Mouse (Mus musculus) embryonic facial prominence, embryonic 10.5 days (tissue): ENCODE measurements around the gene Cc2d2b. TPM values are rescaled to one million over a fixed set of nuclear protein-coding genes. Genes with fewer than 3 reads are reported as not detected.

Experiments
- DNase-seq: peaks from one replicate; pipeline ENCODE4 v3.0.0-alpha.2; 2017; ENCODE audit warnings: low spot score
- H3K27ac ChIP-seq: fragments of 300-500 bp; sonication (generic); replicated peaks from 2 replicates; pipeline ENCODE4 v1.5.1; 2016; ENCODE audit warnings: mild to moderate bottlenecking
- H3K27me3 ChIP-seq: fragments of 300-500 bp; sonication (generic); replicated peaks from 2 replicates; pipeline ENCODE4 v1.6.1; 2016; ENCODE audit warnings: low read depth, mild to moderate bottlenecking; ENCODE audit not compliant: poor library complexity, severe bottlenecking
- H3K36me3 ChIP-seq: fragments of 300-500 bp; sonication (generic); replicated peaks from 2 replicates; pipeline ENCODE4 v1.6.1; 2016; ENCODE audit warnings: mild to moderate bottlenecking, moderate library complexity
- H3K4me1 ChIP-seq: fragments of 300-500 bp; sonication (generic); 2 replicates; pipeline ENCODE4 v1.6.1; 2016
- H3K4me3 ChIP-seq: fragments of 300-500 bp; sonication (generic); 2 replicates; pipeline ENCODE4 v1.5.1; 2016; ENCODE audit warnings: mild to moderate bottlenecking, moderate library complexity
- H3K9me3 ChIP-seq: fragments of 300-500 bp; sonication (generic); 2 replicates; pipeline ENCODE4 v1.6.1; 2016; ENCODE audit warnings: mild to moderate bottlenecking
- WGBS: fragments of 180-500 bp; shearing (Covaris S2); methylation state at CpG from one replicate; pipeline ENCODE4 v1.1.7; 2016; 5-methylcytosine and 5-hydroxymethylcytosine counted together
- polyA plus RNA-seq: library from polyadenylated mRNA; unstranded; fragments of >200 nt; fragmentation: Nextera tagmentation; extraction: Ambion mirVana; gene quantifications from 2 replicates; pipeline ENCODE4 v1.2.1, GENCODE M21; 2016

The Cc2d2b gene
- polyA plus RNA-seq, 1 experiment from 2014 or later, result 0.22 TPM

DNA sequence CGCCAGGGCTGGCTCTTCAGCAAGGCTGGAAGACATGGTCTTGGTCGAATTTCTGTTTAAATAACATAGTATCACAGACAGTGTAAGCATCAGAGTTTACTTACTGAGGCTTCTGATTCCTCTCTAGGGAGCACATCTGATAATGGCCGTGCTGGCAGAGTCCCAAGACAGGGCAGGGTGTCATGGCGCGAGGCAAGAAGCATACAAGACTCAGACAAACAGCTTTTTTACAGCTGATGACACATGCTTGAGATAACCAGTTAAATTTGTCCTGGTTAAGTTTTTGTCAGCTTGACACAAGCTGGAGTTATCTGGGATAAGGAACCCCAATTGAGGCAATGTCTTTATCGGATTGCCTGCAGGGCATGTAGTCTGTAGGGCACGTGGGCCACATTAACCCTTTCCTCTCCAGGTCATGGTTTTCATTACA is 20.8 kb downstream of the Cc2d2b start:
- Histone ChIP-seq H3K36me3 (no peaks in the 10 kb centered on the region), H3K9me3 (no peaks in the 10 kb centered on the region), H3K4me3 (no peak overlapping the region), H3K4me1 (no peaks in the 10 kb centered on the region), H3K27ac (no peak overlapping the region), H3K27me3 (no peaks in the 10 kb centered on the region)
- DNase-seq, result no peak
- WGBS, result 47% methylated on average over 7 of the region's 7 CpGs

DNA sequence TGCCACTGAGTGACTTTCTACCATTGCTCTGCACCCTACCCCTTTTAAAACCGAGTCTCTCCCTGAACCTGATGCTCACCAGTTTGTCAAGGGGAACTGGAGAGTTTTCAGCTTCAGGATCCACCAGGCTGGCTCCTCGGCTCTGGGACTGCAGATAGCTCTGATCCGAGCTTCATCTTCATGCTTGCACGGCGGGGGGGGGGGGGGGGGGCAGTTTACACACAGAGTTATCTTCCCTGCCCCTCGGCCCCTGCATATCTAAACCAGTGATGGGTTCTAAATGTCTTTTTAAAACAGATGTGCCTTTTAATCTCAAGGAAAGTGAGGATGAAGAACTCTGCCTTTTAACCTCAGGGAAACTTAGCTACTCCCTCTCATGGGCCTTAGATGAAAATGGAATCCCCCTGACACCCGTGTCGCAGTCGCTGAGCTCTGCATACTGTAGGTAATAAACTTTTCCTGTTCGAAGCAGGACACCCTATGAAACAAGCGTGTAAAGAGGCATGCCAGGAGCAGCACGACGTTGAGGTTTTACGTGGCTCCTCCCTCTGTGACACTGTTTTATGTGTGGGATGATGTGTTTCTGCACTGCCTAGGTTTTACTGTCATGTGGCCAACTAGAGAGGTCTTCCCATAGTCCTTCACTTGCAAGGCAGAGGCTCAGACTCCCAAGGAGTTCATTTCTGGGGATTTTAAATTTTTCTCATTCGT is 39.6 kb downstream of the Cc2d2b start:
- 73% methylated on average over 15 of the region's 15 CpGs for WGBS
- Histone ChIP-seq H3K4me1 (no peaks in the 10 kb centered on the region), H3K4me3 (no peak overlapping the region), H3K9me3 (no peaks in the 10 kb centered on the region), H3K36me3 (no peaks in the 10 kb centered on the region), H3K27ac (no peak overlapping the region), H3K27me3 (no peaks in the 10 kb centered on the region)
- DNase-seq, result no peak

DNA sequence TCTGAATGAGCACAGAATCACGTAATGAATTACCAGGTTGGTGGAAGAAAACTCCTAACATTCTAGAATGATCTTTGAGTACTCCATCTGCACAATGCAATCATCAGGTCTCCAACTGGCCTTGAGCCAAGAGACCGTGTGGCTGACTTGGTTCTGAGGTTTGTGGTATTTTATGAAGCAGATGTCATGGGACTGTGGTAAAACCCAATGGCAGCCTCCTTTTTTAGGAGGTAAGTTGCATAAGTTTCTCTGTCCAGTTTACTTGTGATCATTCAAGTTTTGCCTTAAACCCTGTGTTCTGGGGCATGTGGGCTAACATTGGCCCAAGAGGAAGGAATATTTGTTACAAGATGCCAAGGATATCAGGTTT is 40.1 kb downstream of the Cc2d2b start:
- 90% methylated on average over 2 of the region's 2 CpGs for WGBS
- no peaks in the 10 kb centered on the region for H3K4me1 ChIP-seq
- H3K4me3 ChIP-seq, result no peak overlapping the region
- H3K27ac ChIP-seq, result no peak overlapping the region
- no peaks in the 10 kb centered on the region for H3K27me3 ChIP-seq
- DNase-seq, result no peak
- no peaks in the 10 kb centered on the region for H3K9me3 ChIP-seq
- no peaks in the 10 kb centered on the region for H3K36me3 ChIP-seq

- Histone ChIP-seq H3K4me3 (no peak overlapping the region), H3K9me3 (no peaks in the 10 kb centered on the region), H3K36me3 (no peaks in the 10 kb centered on the region), H3K4me1 (peaks cover 6% of the 10 kb centered on the region), H3K27ac (no peak overlapping the region), H3K27me3 (no peaks in the 10 kb centered on the region)
- DNase-seq, result peak; percentile 15
- 26% methylated on average over 7 of the region's 7 CpGs for WGBS
These were observed 56.7 kb downstream of the Cc2d2b start for GRCm38 (mm10) chr19:40805176-40805737.

DNA sequence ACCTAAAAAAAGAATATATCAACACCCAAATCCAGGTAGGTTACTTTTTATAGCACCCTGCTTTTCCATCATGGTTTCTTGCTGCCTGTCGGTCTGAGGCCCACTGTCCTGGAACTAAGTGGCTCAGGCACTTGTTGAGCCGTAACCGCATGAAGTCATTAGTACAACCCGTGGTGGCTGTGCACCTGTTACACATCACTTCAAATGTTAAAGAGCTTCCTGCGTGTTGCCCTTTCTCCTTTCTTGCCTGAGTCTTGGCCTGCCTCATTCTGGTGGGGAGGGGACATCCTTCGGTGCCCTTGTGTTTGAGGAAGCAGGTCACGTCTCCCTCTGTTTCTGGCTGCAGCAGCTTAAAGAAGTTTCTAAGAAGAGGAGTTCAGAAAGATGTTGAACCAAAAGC is 61.3 kb downstream of the Cc2d2b start:
- Histone ChIP-seq H3K36me3 (no peaks in the 10 kb centered on the region), H3K4me3 (no peak overlapping the region), H3K27me3 (no peaks in the 10 kb centered on the region), H3K9me3 (no peaks in the 10 kb centered on the region), H3K27ac (no peak overlapping the region), H3K4me1 (peaks cover 5% of the 10 kb centered on the region)
- no peak for DNase-seq
- 78% methylated on average over 7 of the region's 7 CpGs for WGBS

GRCm38 (mm10) chr19:40811840-40812239 is 63.3 kb downstream of the Cc2d2b start:
- WGBS, result 81% methylated on average over 4 of the region's 4 CpGs

DNA sequence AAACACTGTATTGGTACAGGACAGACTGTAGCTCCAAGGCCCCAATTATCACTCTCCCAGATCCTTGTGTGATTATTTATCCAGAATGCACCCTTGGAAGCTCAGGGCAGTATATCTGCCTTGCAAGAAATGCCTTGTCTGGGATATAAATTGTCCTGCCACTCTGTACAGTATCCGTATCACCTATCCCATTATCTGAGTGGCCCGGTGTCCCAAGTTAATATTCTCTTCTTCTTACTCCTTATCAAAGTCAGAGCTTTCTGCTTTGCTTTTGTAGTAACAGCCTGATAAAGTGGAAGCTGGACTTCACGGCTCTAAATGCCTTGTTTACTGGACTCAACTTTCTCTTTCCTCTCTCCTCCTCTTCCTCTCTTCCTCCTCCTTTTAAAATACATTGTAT is 64.2 kb downstream of the Cc2d2b start:
- Histone ChIP-seq H3K27me3 (no peaks in the 10 kb centered on the region), H3K27ac (no peak overlapping the region), H3K4me1 (no peaks in the 10 kb centered on the region), H3K36me3 (no peaks in the 10 kb centered on the region), H3K9me3 (no peaks in the 10 kb centered on the region), H3K4me3 (no peak overlapping the region)
- no peak for DNase-seq
- WGBS, result 79% methylated on average over 3 of the region's 3 CpGs

More at GRCm38 (mm10) chr19:40811840-40812239, 63.3 kb downstream of the Cc2d2b start:
- no peak for DNase-seq
- no peak overlapping the region for H3K27ac ChIP-seq
- H3K4me3 ChIP-seq, result no peak overlapping the region
- H3K36me3 ChIP-seq, result no peaks in the 10 kb centered on the region
- H3K9me3 ChIP-seq, result no peaks in the 10 kb centered on the region
- no peaks in the 10 kb centered on the region for H3K27me3 ChIP-seq
- no peaks in the 10 kb centered on the region for H3K4me1 ChIP-seq

DNA sequence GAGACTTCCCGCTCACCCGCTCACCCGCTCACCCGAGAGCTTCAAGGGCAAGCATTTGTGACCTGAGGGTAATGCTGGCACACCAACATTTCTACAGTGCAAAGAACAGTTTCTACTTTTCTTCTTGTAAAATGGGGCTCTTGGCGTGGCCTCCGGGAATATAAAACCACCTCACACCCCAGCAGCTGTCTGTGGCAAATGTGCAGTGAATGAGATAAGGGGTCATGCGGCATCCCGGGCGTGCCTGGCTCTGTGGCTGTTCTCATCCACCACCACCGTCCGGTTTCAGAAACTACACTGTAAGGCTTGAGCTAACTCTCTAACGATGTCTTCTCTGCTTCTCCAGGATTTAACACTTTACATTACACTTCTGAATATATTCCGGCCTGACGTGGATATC is 64.8 kb downstream of the Cc2d2b start:
- no peaks in the 10 kb centered on the region for H3K4me1 ChIP-seq
- no peak overlapping the region for H3K27ac ChIP-seq
- 80% methylated on average over 14 of the region's 14 CpGs for WGBS
- H3K9me3 ChIP-seq, result no peaks in the 10 kb centered on the region
- H3K27me3 ChIP-seq, result no peaks in the 10 kb centered on the region
- no peak overlapping the region for H3K4me3 ChIP-seq
- no peaks in the 10 kb centered on the region for H3K36me3 ChIP-seq
- DNase-seq, result no peak

DNA sequence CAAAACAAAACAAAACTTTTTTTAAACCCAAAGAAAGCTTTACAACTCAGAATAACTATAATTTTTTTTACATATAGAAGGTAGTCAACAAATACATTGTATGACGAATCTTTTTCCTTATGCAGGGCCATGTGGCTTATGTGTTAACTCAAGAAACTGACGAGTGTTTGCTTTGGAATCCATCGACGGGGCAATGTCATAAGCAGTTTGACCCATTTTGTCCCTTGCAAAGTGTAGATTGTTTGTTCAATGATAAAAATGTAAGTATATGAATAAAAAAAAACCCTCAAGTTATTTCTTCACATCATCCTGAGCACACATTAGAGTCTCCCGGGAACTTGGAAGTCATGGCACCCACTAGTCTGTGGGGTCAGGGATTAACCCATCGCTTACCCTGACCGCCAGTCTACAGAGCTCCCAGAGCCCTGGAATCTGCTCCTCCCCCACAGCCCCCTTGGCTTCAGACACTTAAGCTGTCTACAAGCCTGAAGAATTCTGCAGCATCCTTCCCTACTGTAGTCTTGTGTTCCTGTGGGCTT is 67.2 kb downstream of the Cc2d2b start:
- H3K4me3 ChIP-seq, result no peak overlapping the region
- H3K27me3 ChIP-seq, result no peaks in the 10 kb centered on the region
- H3K36me3 ChIP-seq, result no peaks in the 10 kb centered on the region
- no peak overlapping the region for H3K27ac ChIP-seq
- no peaks in the 10 kb centered on the region for H3K4me1 ChIP-seq
- no peaks in the 10 kb centered on the region for H3K9me3 ChIP-seq
- 87% methylated on average over 7 of the region's 7 CpGs for WGBS
- no peak for DNase-seq

- Histone ChIP-seq H3K4me3 (no peak overlapping the region), H3K27ac (no peak overlapping the region), H3K36me3 (no peaks in the 10 kb centered on the region), H3K9me3 (no peaks in the 10 kb centered on the region), H3K27me3 (no peaks in the 10 kb centered on the region), H3K4me1 (no peaks in the 10 kb centered on the region)
- 88% methylated on average over 6 of the region's 6 CpGs for WGBS
- DNase-seq, result no peak
These were observed 69.5 kb downstream of the Cc2d2b start for GRCm38 (mm10) chr19:40817901-40818532.

GRCm38 (mm10) chr19:40818764-40819163 is 70.2 kb downstream of the Cc2d2b start:
- H3K36me3 ChIP-seq, result no peaks in the 10 kb centered on the region
- H3K27me3 ChIP-seq, result no peaks in the 10 kb centered on the region
- no peak overlapping the region for H3K4me3 ChIP-seq
- DNase-seq, result no peak
- H3K27ac ChIP-seq, result no peak overlapping the region
- WGBS, result 79% methylated on average over 7 of the region's 7 CpGs
- no peaks in the 10 kb centered on the region for H3K9me3 ChIP-seq
- no peaks in the 10 kb centered on the region for H3K4me1 ChIP-seq

GRCm38 (mm10) chr19:40821306-40821825 is 72.8 kb downstream of the Cc2d2b start:
- Histone ChIP-seq H3K27ac (no peak overlapping the region), H3K4me3 (no peak overlapping the region), H3K36me3 (no peaks in the 10 kb centered on the region), H3K27me3 (no peaks in the 10 kb centered on the region), H3K9me3 (no peaks in the 10 kb centered on the region), H3K4me1 (0 out of 2 replicates have a peak, but pooled peaks cover 2% of the 10 kb centered on the region)
- WGBS, result 80% methylated on average over 4 of the region's 4 CpGs
- DNase-seq, result no peak

GRCm38 (mm10) chr19:40825636-40826035 is 77.1 kb downstream of the Cc2d2b start:
- Histone ChIP-seq H3K9me3 (no peaks in the 10 kb centered on the region), H3K4me1 (peaks cover 13% of the 10 kb centered on the region), H3K4me3 (no peak overlapping the region), H3K27me3 (no peaks in the 10 kb centered on the region), H3K27ac (no peak overlapping the region), H3K36me3 (no peaks in the 10 kb centered on the region)
- 56% methylated on average over 5 of the region's 5 CpGs for WGBS
- no peak for DNase-seq
